Mouse (Mus musculus) cortical plate, adult 2 months (tissue): ENCODE data around the gene Tagln.

ENCODE experiments used
- CTCF ChIP-seq: fragments of 200-500 bp; IDR thresholded peaks from 2 replicates; pipeline ENCODE4 v1.5.1; 2011; ENCODE audit warnings: mild to moderate bottlenecking, control low read depth, low read length; ENCODE audit not compliant: insufficient read depth; ENCODE audit errors: extremely low read depth
- POLR2A ChIP-seq: fragments of 200-500 bp; IDR thresholded peaks from 2 replicates; pipeline ENCODE4 v1.6.1; 2011; ENCODE audit warnings: mild to moderate bottlenecking, low read length, control low read depth; ENCODE audit not compliant: insufficient read depth; ENCODE audit errors: extremely low read depth

- TF ChIP-seq CTCF = no peak
- TF ChIP-seq POLR2A = no peak
These were observed 11.0 kb upstream of the Tagln start for GRCm38 (mm10) chr9:45946872-45947183.
